10 mouse cellular contexts compared by ENCODE assay signal in the genomic region with DNA sequence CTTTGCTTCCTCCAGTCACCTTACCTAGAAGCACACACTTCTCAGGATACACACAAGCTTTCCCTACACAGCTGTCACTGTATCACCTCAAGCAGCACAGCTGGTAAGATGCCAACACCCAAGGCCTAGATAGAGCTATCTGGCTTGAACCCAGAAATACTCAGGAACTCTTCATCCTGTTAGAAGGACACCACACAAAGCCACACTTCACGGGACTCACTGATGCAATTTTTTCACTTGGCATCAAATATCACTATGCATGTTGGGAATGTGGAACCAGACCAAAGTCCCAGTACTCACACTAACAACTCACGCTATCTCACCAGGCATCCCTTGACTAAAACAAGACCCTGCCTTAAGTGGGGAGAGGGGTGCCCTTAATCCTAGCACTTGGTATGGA. TPM values are rescaled to one million over a fixed set of nuclear protein-coding genes. Genes with fewer than 3 reads are reported as not detected.
DNase-seq lines count a peak whose midpoint lies in the region; ATAC-seq and TF ChIP-seq lines count a peak whose summit lies in the region.
"Had no signal": no experiment of that assay in that cellular context is flagged by ENCODE, and none has a peak within 500 bp of the region (broad histone marks: within the 10 kb centered on the region; RNA-seq: fewer than 3 reads in every experiment).

No protein-coding gene starts in this region.

- no peak for TF ChIP-seq POLR2A in heart, adult 2 months (IDR thresholded peaks at IDR 0.05; ENCODE audit: insufficient read depth, low read depth, low read length)
- TF ChIP-seq POLR2A in MEL (IDR thresholded peaks at IDR 0.05; ENCODE audit: control insufficient read depth in 1 of 2, insufficient read depth in 1 of 2, low read depth in 1 of 2, low read length in 2 of 2, poor library complexity in 1 of 2): no peak
- no peak for TF ChIP-seq POLR2A in embryonic fibroblast, embryonic 13.5 days (IDR thresholded peaks at IDR 0.05; ENCODE audit: low read depth, low read length)

- intact Hi-C loops in heart, adult 2 months (cut with DNase I): loop anchor here (5.0 kb wide), 3 partner anchors 43 to 413 kb away; partner anchors contain the start of gene Lrrc4

- no peaks in the 10 kb centered on the region for H3K27me3 ChIP-seq in heart, embryonic 15.5 days
- no peaks in the 10 kb centered on the region for H3K27me3 ChIP-seq in heart, adult 2 months (ENCODE audit: control insufficient read depth, insufficient read depth, low read length)
- no peaks in the 10 kb centered on the region for H3K27me3 ChIP-seq in MEL (ENCODE audit: control insufficient read depth in 1 of 2, insufficient read depth in 2 of 2, low read length in 2 of 2)
- no peaks in the 10 kb centered on the region for H3K27me3 ChIP-seq in liver, embryonic 15.5 days

- TF ChIP-seq RAD21 in MEL (IDR thresholded peaks at IDR 0.05; ENCODE audit: low read depth, low read length): no peak

- no peak for ATAC-seq in heart, embryonic 15.5 days (replicated peaks; ENCODE audit: insufficient number of reproducible peaks, insufficient read depth, low FRiP score, low read depth)
- no peak for ATAC-seq in liver, embryonic 15.5 days (ENCODE audit: insufficient read depth)

- H3K4me1 ChIP-seq in heart, embryonic 15.5 days (replicated peaks): peaks cover 53% of the 10 kb centered on the region
- H3K4me1 ChIP-seq in heart, adult 2 months (ENCODE audit: control insufficient read depth, insufficient read depth, low read length): peaks cover 23% of the 10 kb centered on the region
- H3K4me1 ChIP-seq in MEL (ENCODE audit: control insufficient read depth in 1 of 2, insufficient read depth in 2 of 2, low read length in 2 of 2): peaks cover 2 to 27% of the 10 kb centered on the region in 2 experiments
- peaks cover 3% of the 10 kb centered on the region; the same call in 1 of the 2 replicates for H3K4me1 ChIP-seq in embryonic fibroblast, embryonic 13.5 days (ENCODE audit: control insufficient read depth, insufficient read depth, low read length)
- peaks cover 51% of the 10 kb centered on the region for H3K4me1 ChIP-seq in liver, embryonic 15.5 days (replicated peaks)

- TF ChIP-seq CTCF in heart, adult 2 months (IDR thresholded peaks at IDR 0.05): no peak
- no peak for TF ChIP-seq CTCF in MEL (IDR thresholded peaks at IDR 0.05 in 2 of 3, conservative IDR thresholded peaks at IDR 0.05 in 1 of 3; ENCODE audit: control insufficient read depth in 1 of 3, insufficient read depth in 1 of 3, low read depth in 2 of 3, low read length in 3 of 3, poor library complexity in 1 of 3, severe bottlenecking in 1 of 3)
- TF ChIP-seq CTCF in embryonic fibroblast, embryonic 13.5 days (IDR thresholded peaks at IDR 0.05; ENCODE audit: borderline replicate concordance, insufficient read depth, low read length): no peak

- no peak overlapping the region for H3K27ac ChIP-seq in heart, embryonic 15.5 days
- H3K27ac ChIP-seq in heart, adult 2 months: no peak overlapping the region; the same call in 1 of the 2 replicates
- H3K27ac ChIP-seq in MEL (ENCODE audit: control insufficient read depth, low read depth, low read length): 0 out of 2 replicates have a peak overlapping the region, but pooled peaks have one; percentile 14
- H3K27ac ChIP-seq in embryonic fibroblast, embryonic 13.5 days (ENCODE audit: insufficient read depth, low read length): no peak overlapping the region
- H3K27ac ChIP-seq in liver, embryonic 15.5 days (replicated peaks): no peak overlapping the region

- no peak for TF ChIP-seq EP300 in heart, adult 2 months (IDR thresholded peaks at IDR 0.05; ENCODE audit: insufficient read depth, low read depth, low read length)
- peak in 1 of 2 experiments; percentile 28; a peak in 1 of 4 replicates for TF ChIP-seq EP300 in MEL (IDR thresholded peaks at IDR 0.05; ENCODE audit: low read depth in 1 of 2, low read length in 2 of 2)

- peak overlapping the region; percentile 82 for H3K4me3 ChIP-seq in heart, embryonic 15.5 days
- H3K4me3 ChIP-seq in heart, adult 2 months: no peak overlapping the region
- H3K4me3 ChIP-seq in MEL (ENCODE audit: control insufficient read depth in 1 of 2, insufficient read depth in 1 of 2, low read depth in 2 of 2, low read length in 2 of 2): peak overlapping the region; percentile 15 to 82; a peak in 3 of 4 replicates
- peak overlapping the region; percentile 21 for H3K4me3 ChIP-seq in embryonic fibroblast, embryonic 13.5 days (ENCODE audit: insufficient read depth, low read length)
- H3K4me3 ChIP-seq in liver, embryonic 15.5 days (replicated peaks): 0 out of 2 replicates have a peak overlapping the region, but pooled peaks have one; percentile 79

- DNase-seq in heart, adult 2 months: no peak
- DNase-seq in MEL (ENCODE audit: low read depth, low spot score): peak; percentile 66
- DNase-seq in thymus, postnatal 10 days (ENCODE audit: low spot score in 2 of 2): no peak
- DNase-seq in urinary bladder, postnatal 36 days (ENCODE audit: low spot score in 2 of 2): no peak
- no peak for DNase-seq in right cerebral cortex, postnatal 4 days

- H3K4me2 ChIP-seq in heart, embryonic 15.5 days: peak overlapping the region; percentile 77
- H3K4me2 ChIP-seq in liver, embryonic 15.5 days: peak overlapping the region; percentile 97

- peaks cover 5% of the 10 kb centered on the region for H3K79me2 ChIP-seq in heart, adult 2 months (replicated peaks; ENCODE audit: control insufficient read depth, insufficient read depth, low read length)
- H3K79me2 ChIP-seq in MEL (ENCODE audit: control insufficient read depth, insufficient read depth, low read length, poor library complexity): peaks cover 13% of the 10 kb centered on the region

- H3K9ac ChIP-seq in heart, embryonic 15.5 days: no peak overlapping the region
- no peak overlapping the region for H3K9ac ChIP-seq in heart, adult 2 months (ENCODE audit: low read depth, low read length)
- peak overlapping the region; percentile 23; the same call in 1 of the 2 replicates for H3K9ac ChIP-seq in MEL (ENCODE audit: control insufficient read depth, low read depth, low read length, poor library complexity, severe bottlenecking)
- 0 out of 2 replicates have a peak overlapping the region, but pooled peaks have one; percentile 86 for H3K9ac ChIP-seq in liver, embryonic 15.5 days

- peaks cover 40% of the 10 kb centered on the region for H3K36me3 ChIP-seq in heart, embryonic 15.5 days
- H3K36me3 ChIP-seq in heart, adult 2 months (ENCODE audit: control insufficient read depth, insufficient read depth, low read length): peaks cover 21% of the 10 kb centered on the region
- peaks cover 0 to 14% of the 10 kb centered on the region in 2 experiments; a peak in 3 of 4 replicates for H3K36me3 ChIP-seq in MEL (ENCODE audit: control insufficient read depth in 1 of 2, insufficient read depth in 2 of 2, low read length in 2 of 2)
- peaks cover 42% of the 10 kb centered on the region for H3K36me3 ChIP-seq in liver, embryonic 15.5 days (replicated peaks)

- H3K9me3 ChIP-seq in heart, embryonic 15.5 days (replicated peaks): no peaks in the 10 kb centered on the region
- H3K9me3 ChIP-seq in MEL (replicated peaks; ENCODE audit: insufficient read depth, low read length): no peaks in the 10 kb centered on the region
- H3K9me3 ChIP-seq in liver, embryonic 15.5 days (replicated peaks): no peaks in the 10 kb centered on the region

- 39% methylated on average over 2 of the region's 2 CpGs for WGBS in heart, embryonic 15.5 days
- WGBS in heart, adult 2 months: 15% methylated on average over 2 of the region's 2 CpGs
- WGBS in liver, embryonic 15.5 days (ENCODE audit: insufficient replicate concordance): 65% methylated on average over 2 of the region's 2 CpGs

RNA-seq across cellular contexts. Expression of gene Arf5, which starts 3.7 kb away (rescaled TPM):
- 231 and 273 TPM in 2 replicates for polyA plus RNA-seq in heart, embryonic 15.5 days (2015; fragmentation: Nextera tagmentation; extraction: Ambion mirVana)
- total RNA-seq in heart, adult 2 months (2021): 100 to 1,000 TPM; 150 to 162 TPM
- polyA plus RNA-seq in heart, adult 2 months (2012; rRNA removed): 239 and 248 TPM in 2 replicates
- total RNA-seq in MEL (2012; rRNA removed): 89.4 and 92.8 TPM in 2 replicates
- 100 to 1,000 TPM in 1 of 2 experiments, not detected in 1; 292 TPM for polyA plus RNA-seq in MEL (2012; ENCODE audit: insufficient read depth in 1 of 2, insufficient read length in 2 of 2, low read depth in 1 of 2, low replicate concordance in 2 of 2, missing spikeins in 1 of 2)
- polyA plus RNA-seq in embryonic fibroblast, embryonic 13.5 days (2011; ENCODE audit: insufficient read length, low read depth, missing spikeins): 103 and 128 TPM in 2 replicates
- polyA plus RNA-seq in liver, embryonic 15.5 days (2015; fragmentation: Nextera tagmentation; extraction: Ambion mirVana): 406 and 425 TPM in 2 replicates

RNA-seq across cellular contexts. Expression of gene Fscn3, which starts 7.9 kb away (rescaled TPM):
- polyA plus RNA-seq in heart, embryonic 15.5 days (2015; fragmentation: Nextera tagmentation; extraction: Ambion mirVana): not detected in 2 replicates
- not detected for total RNA-seq in heart, adult 2 months (2021)
- 0.20 TPM in 1 of 2 replicates, not detected in the other for polyA plus RNA-seq in heart, adult 2 months (2012; rRNA removed)
- total RNA-seq in MEL (2012; rRNA removed): not detected in 2 replicates
- not detected for polyA plus RNA-seq in MEL (2012; ENCODE audit: insufficient read depth in 1 of 2, insufficient read length in 2 of 2, low read depth in 1 of 2, low replicate concordance in 2 of 2, missing spikeins in 1 of 2)
- not detected in 2 replicates for polyA plus RNA-seq in embryonic fibroblast, embryonic 13.5 days (2011; ENCODE audit: insufficient read length, low read depth, missing spikeins)
- polyA plus RNA-seq in liver, embryonic 15.5 days (2015; fragmentation: Nextera tagmentation; extraction: Ambion mirVana): 0.32 and 0.70 TPM in 2 replicates
- total RNA-seq: common myeloid progenitor, adult 5-6 weeks; layer of hippocampus, adult 18-20 months had no signal

RNA-seq across cellular contexts. Expression of gene Gcc1, which starts 8.5 kb away (rescaled TPM):
- polyA plus RNA-seq in heart, embryonic 15.5 days (2015; fragmentation: Nextera tagmentation; extraction: Ambion mirVana): 5.9 and 9.1 TPM in 2 replicates
- 1 to 10 TPM; 8.4 to 9.8 TPM for total RNA-seq in heart, adult 2 months (2021)
- polyA plus RNA-seq in heart, adult 2 months (2012; rRNA removed): 3.2 and 3.6 TPM in 2 replicates
- 6.7 and 9.2 TPM in 2 replicates for total RNA-seq in MEL (2012; rRNA removed)
- 1 to 10 TPM in 1 of 2 experiments, not detected in 1; 9.0 TPM for polyA plus RNA-seq in MEL (2012; ENCODE audit: insufficient read depth in 1 of 2, insufficient read length in 2 of 2, low read depth in 1 of 2, low replicate concordance in 2 of 2, missing spikeins in 1 of 2)
- polyA plus RNA-seq in embryonic fibroblast, embryonic 13.5 days (2011; ENCODE audit: insufficient read length, low read depth, missing spikeins): 15.3 and 15.4 TPM in 2 replicates
- 3.6 TPM in 2 replicates for polyA plus RNA-seq in liver, embryonic 15.5 days (2015; fragmentation: Nextera tagmentation; extraction: Ambion mirVana)

RNA-seq across cellular contexts. Expression of gene Zfp800, which starts 21.9 kb away (rescaled TPM):
- 12.7 and 13.3 TPM in 2 replicates for polyA plus RNA-seq in heart, embryonic 15.5 days (2015; fragmentation: Nextera tagmentation; extraction: Ambion mirVana)
- 10 to 100 TPM in 1 of 2 experiments, 1 to 10 TPM in 1; 9.7 to 11.2 TPM for total RNA-seq in heart, adult 2 months (2021)
- 1.3 and 1.6 TPM in 2 replicates for polyA plus RNA-seq in heart, adult 2 months (2012; rRNA removed)
- total RNA-seq in MEL (2012; rRNA removed): 36.3 and 43.2 TPM in 2 replicates
- polyA plus RNA-seq in MEL (2012; ENCODE audit: insufficient read depth in 1 of 2, insufficient read length in 2 of 2, low read depth in 1 of 2, low replicate concordance in 2 of 2, missing spikeins in 1 of 2): 10 to 100 TPM; 41.6 to 71.9 TPM
- 20.0 and 21.9 TPM in 2 replicates for polyA plus RNA-seq in embryonic fibroblast, embryonic 13.5 days (2011; ENCODE audit: insufficient read length, low read depth, missing spikeins)
- polyA plus RNA-seq in liver, embryonic 15.5 days (2015; fragmentation: Nextera tagmentation; extraction: Ambion mirVana): 23.4 and 25.6 TPM in 2 replicates

RNA-seq across cellular contexts. Expression of gene Pax4, which starts 29.5 kb away (rescaled TPM):
- not detected in 2 replicates for polyA plus RNA-seq in heart, embryonic 15.5 days (2015; fragmentation: Nextera tagmentation; extraction: Ambion mirVana)
- not detected for total RNA-seq in heart, adult 2 months (2021)
- polyA plus RNA-seq in heart, adult 2 months (2012; rRNA removed): not detected in 2 replicates
- total RNA-seq in MEL (2012; rRNA removed): not detected in 2 replicates
- polyA plus RNA-seq in MEL (2012; ENCODE audit: insufficient read depth in 1 of 2, insufficient read length in 2 of 2, low read depth in 1 of 2, low replicate concordance in 2 of 2, missing spikeins in 1 of 2): not detected
- polyA plus RNA-seq in embryonic fibroblast, embryonic 13.5 days (2011; ENCODE audit: insufficient read length, low read depth, missing spikeins): not detected in 2 replicates
- polyA plus RNA-seq in liver, embryonic 15.5 days (2015; fragmentation: Nextera tagmentation; extraction: Ambion mirVana): not detected in 2 replicates
- total RNA-seq: common myeloid progenitor, adult 5-6 weeks; layer of hippocampus, adult 18-20 months had no signal

Comparison
In these comparisons a context has a peak if more than half of its experiments do, and no peak if none do; other contexts are left out.
1. H3K9ac ChIP-seq: peak in MEL (single experiment) and liver, embryonic 15.5 days (single experiment); none in heart, embryonic 15.5 days (single experiment) and heart, adult 2 months (single experiment).